Mouse (Mus musculus) spleen, adult 12 weeks (tissue): Measurements from ENCODE around the gene Eif2b5.
A peak's percentile ranks its signal among the peaks of the same experiment; 100 is the strongest.
"Not testable (repeated sequence)": the region's sequence is repeated elsewhere in the genome, so short reads cannot be mapped to it uniquely, and the experiment has no call there.

ENCODE experiments used
- DNase-seq: peaks from one replicate; pipeline ENCODE4 v3.0.0; 2022; ENCODE audit warnings: low spot score

Eif2b5 gene

DNA sequence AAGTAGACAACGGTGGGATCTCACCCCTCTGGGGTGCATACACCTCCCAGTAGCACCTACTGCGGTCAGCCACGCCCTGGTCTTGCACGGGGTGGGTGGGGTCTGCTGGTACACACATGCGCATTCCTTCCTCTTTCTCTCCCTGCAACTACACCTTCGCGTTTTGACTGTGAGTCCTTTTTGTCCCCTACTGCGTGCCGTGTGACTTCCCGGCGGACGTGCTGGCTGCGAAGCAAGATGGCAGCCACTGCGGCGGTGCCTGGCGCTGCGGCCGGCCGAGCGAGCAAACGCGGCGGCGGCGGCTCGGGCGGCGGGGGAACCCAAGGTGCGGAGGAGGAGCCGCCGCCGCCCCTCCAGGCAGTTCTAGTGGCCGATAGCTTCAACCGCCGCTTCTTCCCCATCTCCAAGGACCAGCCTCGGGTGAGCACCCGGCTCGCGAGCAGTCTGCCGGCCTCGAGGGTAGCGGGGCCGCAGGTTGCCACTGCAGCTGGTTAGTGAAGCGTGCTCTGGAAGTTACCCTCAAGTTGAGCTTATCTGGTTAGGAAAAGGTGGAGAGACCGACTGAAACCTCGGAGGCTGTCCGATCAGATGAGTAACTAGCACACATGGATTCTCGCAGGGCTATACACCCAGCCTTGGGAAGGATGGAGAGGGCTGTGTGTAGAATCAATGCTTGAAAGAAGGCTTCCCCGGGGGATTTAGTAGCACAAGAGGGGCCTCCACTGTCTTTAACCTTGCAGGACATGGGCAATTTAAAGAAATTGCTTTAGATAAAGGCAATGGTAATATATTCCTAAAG lies at the start of gene Eif2b5:
TSS of gene Eif2b5 (plus strand) at position 141 of the 799 bp plus-strand sequence.
- DNase-seq: peak; percentile 80

GRCm38 (mm10) chr16:20451774-20452173 lies 46.8 kb upstream of the Eif2b5 start:
- DNase-seq: no peak

DNA sequence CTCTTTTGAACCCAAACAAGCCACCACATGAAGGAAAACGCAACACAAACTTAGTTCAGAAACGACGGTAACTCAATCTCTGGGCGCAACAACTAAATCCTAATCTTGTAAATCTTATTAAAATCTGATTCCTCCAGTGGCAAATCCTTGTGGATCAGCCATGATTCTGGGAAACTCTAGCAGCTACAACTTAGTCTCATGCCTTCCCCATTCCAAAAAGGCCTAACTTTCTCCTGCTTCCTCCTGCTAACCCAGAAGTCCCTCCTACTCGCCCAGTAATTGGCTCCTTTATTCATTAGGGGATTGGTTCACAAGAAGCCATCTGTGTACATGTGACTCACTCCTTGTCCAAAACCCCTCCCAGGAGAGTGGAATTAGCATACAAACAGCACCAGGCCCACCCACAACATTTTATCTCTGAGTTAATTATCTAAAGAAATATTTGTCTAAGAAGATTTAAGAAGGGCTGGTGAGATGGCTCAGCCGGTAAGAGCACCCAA lies 44.4 kb upstream of the Eif2b5 start:
- DNase-seq: no peak

DNA sequence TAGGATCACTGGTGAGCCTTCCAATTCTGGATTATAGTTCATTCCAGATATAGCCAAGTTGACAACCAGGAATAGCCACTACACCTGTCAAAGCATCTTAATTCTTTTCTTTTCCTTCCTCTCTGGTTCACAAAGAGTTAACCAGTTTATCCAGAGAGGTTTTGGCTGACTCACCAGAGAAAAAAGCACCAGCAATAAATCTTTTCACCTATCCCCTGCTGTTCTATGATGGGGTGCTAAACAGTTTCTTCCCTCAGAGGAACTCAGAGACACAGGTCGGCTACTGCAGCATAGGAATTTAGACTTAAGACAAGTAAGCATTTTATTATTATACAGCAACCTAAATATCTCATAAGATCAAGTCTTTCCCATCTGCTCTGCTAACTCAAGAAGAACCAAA lies 42.5 kb upstream of the Eif2b5 start:
- DNase-seq: no peak

GRCm38 (mm10) chr16:20458736-20459135 lies 39.9 kb upstream of the Eif2b5 start:
- not testable (repeated sequence) for DNase-seq

DNA sequence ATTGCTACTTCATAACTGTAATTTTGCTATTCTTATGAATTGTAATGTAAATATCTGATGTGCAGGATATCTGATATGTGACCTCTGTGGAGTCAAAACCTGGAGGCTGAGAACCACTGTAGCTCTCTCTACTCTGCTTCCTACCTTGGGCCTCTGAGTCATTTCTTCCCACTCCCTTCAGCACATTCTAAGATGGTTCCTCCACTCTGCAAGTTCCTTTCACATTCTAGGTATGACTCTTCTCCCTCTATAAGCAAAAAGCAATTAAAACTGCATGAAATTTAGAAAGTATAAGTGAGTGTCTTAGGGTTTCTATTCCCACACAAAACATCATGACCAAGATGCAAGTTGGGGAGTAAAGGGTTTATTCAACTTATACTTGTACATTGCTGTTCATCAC lies 33.9 kb upstream of the Eif2b5 start:
- no peak for DNase-seq

DNA sequence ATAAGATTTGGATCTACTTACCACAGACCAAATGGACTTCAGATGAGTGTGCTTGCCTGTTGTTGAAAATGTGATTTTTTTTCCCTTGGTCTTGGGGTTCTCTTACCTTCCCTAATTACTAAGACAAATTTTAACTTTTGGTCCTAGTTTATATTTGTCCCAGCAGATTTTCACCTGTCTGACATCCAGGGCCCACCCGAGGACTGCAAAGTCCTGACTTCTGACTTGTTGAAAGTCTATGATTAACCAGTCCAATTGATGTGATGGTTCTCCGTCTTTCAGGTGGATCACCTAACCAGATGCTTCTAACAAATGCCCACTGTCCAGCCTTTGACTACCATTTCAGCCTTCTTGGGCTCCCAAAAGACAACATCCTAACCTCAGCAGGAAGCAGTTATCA lies 27.6 kb upstream of the Eif2b5 start:
- DNase-seq: no peak

DNA sequence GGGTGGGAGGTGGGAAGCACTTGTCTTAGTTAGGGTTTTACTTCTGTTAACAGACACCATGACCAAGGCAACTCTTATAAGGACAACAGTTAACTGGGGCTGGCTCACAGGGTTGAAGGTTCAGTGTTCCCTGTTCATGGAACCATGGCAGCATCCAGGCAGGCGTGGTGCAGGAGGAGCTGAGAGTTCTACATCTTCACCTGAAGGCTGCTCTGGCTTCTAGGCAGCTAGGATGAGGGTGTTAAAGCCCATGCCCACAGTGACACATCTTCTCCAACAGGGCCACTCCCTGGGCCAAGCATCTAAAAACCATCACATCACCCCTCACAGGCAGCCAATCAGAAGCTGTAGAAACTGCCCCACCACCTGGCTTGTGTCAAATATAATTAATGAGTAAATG lies 26.9 kb upstream of the Eif2b5 start:
- no peak for DNase-seq

GRCm38 (mm10) chr16:20473748-20474147 lies 24.9 kb upstream of the Eif2b5 start:
- no peak for DNase-seq

DNA sequence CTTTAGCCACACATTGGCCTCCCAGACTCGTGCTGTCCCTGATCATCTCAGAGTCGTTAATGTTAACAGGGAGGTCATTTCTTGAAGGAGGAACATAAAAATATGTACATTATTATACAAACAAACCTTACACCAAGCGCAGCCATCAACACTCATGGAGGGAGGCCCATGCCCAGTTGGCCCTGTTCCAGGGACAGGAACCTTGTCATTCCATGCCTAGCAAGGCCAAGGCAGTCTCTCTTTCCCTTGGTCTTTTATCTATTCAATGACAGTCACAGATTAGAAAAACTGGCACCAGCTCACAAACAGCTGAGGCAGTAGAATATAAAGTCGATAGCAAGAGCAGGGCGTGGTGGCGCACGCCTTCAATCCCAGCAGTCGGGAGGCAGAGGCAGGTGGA lies 24.4 kb upstream of the Eif2b5 start:
- no peak for DNase-seq

DNA sequence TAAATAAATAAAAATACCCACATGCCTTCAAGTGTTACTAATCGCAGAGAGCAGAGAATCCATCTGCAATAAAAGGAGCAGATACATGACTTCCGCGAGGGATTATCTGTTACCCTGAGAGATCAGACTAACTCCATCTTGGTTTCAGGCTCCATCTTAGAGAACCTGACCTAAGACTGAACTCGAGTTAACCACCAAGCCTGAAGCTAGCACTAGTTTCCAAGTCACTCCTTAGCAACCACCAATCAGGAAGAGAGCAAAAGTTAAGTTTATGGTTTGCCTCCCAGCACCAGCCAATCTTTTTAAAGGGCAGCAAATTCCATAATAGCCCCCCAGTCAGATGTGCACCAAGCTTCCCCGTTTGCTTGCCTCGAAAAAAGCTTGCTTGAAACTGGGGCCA lies 23.8 kb upstream of the Eif2b5 start:
- no peak for DNase-seq

DNA sequence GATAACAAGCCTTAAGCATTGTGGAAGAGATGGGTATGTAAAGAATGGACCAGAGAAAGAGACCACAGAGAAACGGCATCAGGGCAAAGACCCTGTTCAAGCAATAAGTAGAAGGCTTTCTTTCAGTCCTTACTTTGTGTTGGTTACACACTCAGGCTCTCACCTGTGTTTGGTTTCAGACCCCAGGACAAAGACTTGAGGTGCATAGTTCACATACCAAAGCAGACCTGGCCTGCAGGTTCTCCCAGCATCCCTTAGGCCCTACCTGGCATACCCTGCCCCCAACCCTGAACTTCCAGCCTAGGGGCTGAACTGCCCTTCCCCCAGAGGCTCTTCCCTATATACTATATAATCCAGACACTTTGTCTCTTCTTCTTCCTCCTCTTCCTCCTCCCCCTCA lies 23.3 kb upstream of the Eif2b5 start:
- no peak for DNase-seq

- DNase-seq: no peak
These were observed 21.8 kb upstream of the Eif2b5 start for GRCm38 (mm10) chr16:20476857-20477256.

GRCm38 (mm10) chr16:20477270-20477669 lies 21.3 kb upstream of the Eif2b5 start:
- DNase-seq: no peak

GRCm38 (mm10) chr16:20478504-20478903 lies 20.1 kb upstream of the Eif2b5 start:
- DNase-seq: no peak

DNA sequence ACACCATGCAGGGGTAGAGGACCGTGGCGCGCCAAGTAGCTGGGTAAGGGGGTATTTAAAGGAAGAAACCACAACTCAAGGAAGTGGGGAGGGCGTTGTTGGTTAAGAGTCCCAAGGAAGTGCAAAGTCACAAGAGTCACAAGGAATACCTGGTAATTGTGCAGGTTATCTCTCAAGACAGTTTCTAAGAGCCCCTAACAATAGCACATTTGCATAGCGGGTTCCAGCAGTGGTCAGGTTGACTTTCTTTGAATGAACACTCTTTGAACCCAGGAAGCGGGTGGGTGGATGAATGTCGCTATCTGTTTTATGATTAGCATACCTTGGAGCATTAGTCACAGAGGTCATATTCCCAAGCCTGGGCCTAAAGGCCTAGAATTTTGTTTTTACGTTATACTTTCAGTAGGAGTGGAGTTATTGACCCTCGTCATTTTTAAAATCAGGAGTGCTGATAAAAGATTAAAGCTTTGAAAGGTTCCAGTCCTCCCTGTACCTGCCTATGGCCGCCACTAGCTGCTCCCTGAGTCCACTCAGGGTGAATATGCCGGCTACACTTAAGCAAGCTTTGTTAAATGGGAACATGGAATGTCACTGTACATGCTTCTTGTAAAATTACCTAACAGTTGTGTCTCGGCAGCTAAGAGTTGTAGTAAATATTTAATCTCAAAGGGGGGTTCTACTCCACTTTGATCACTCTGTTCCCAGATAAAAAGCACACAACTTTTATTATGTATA lies 19.4 kb upstream of the Eif2b5 start:
- DNase-seq: not testable (repeated sequence)

GRCm38 (mm10) chr16:20480115-20480514 lies 18.5 kb upstream of the Eif2b5 start:
- no peak for DNase-seq

DNA sequence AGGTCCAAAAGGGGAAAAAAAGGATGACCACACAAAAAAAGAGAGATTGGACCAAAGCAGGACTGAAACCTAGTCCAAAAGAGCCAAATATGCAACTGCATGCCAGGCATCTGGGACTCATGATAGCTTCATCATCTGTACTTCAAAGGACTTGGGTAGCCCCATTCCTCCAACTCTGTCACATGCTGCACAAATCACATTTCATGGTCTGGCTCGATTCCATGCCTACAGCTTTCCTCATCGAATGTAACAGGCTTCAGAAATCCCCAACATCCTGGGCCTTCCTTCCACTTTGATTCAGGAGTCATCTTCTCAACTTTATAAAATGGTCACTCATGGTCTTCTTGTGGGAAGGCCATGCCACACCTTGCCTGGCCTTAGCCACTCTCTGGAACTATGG lies 16.9 kb upstream of the Eif2b5 start:
- no peak for DNase-seq

GRCm38 (mm10) chr16:20483716-20484115 lies 14.9 kb upstream of the Eif2b5 start:
- not testable (repeated sequence) for DNase-seq

- no peak for DNase-seq
These were observed 13.6 kb upstream of the Eif2b5 start for GRCm38 (mm10) chr16:20485061-20485460.

DNA sequence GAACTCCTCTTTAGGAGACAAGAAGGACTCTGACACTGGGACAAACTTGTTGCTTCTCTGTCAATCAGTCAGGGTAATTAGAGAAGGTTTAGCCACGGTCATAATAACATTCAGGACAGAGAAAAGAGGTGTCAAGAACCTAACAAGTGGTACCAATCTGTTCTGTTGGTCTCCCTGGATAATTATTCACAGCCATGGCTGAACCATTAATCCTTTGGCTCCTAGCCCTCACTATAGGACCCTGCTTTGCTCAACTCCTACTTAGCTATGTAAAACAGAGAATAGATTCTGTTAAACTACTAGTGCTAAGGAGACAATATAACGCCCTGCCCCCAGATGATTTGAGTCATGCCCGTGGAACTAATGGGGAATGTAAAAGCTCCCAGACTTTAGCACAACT lies 12.6 kb upstream of the Eif2b5 start:
- no peak for DNase-seq

- no peak for DNase-seq
These were observed 10.5 kb upstream of the Eif2b5 start for GRCm38 (mm10) chr16:20488151-20488550.

DNA sequence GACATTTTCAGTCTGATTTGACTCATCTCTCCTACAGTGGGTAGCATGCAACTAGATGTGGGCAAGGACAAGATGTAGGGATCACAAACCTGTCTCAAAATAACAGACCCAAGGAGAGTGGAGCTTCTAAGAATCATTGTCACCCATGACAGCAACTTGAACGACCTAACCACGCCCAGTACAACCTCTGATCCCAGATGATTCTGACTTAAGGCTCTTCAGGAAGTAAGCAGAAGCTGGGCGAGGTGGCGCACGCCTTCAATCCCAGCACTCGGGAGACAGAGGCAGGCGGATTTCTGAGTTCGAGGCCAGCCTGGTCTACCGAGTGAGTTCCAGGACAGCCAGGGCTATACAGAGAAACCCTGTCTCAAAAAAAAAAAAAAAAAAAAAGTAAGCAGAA lies 9.9 kb upstream of the Eif2b5 start:
- DNase-seq: not testable (repeated sequence)
